Mouse (Mus musculus) granulocyte monocyte progenitor cell, adult 5-6 weeks (primary cell): ENCODE measurements at regions not wholly inside any gene's neighbourhood (a gene's known extent, or its start where the extent isn't known, plus 50 kb on each side); places are given as distances from the start of the nearest gene placed in this dataset.

Experiments used
- ATAC-seq: replicated peaks from 2 replicates; pipeline ENCODE4 v1.8.0; 2016; ENCODE audit warnings: mild to moderate bottlenecking, moderate TSS enrichment, inconsistent platforms; ENCODE audit not compliant: poor library complexity, severe bottlenecking

DNA sequence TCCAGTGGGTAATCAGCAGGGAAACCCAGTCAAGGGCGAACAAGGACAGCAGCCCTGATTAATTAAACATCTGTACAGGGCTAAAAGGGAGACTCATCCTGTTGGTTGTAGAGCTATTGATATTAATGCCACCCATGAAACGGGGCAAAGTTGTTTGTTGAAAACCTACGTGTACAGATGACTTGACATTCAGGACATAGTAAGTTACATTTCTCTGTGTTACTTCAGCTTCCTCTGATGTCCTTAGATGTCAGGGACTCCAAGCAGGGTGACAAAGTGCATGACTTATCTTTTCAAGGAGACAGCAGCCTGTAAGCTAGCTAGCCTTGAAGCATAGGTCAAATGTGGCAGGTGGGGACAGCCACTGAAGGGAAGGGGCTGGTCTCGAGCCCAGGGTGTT is 390.5 kb downstream of the Ccdc171 start:
- no peak for ATAC-seq

DNA sequence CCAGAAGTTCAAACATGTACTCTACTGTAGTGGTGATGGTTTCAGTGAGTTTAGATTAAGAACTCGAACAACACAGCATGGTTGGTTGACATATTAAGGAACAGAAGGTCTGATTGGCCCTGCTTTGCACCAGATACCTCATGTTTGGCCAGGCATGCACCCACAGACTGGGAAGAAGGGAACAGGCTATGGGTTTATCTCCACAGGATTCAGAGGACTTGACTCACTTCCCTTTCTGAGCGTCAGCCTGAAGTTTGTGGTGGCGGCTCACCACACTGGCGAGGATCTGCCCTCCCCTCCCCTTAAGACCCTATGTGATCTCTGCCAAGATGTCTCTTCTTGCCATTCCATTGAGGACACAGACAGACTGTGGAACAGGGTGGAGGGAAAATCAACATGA is 391.7 kb downstream of the Ccdc171 start:
- peak; percentile 97 for ATAC-seq

DNA sequence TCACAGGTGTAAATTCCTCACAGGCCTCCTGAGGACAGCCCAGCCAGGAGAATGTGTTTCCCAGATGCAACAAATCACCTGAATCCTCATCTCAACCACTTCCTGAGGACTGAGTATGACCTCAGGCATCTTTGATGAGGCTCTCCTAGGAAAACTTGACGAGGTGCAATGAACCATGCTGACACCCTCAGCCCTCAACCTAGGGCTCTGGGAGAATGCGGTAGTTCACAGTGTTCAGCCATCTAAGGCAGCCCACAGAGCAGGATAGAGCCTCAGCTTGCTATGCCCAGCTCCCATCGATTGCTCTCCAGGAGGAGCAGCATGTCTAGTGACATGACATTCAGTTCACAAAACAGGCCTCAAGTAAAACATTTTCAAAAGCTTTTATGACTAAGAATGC is 392.7 kb downstream of the Ccdc171 start:
- no peak for ATAC-seq

DNA sequence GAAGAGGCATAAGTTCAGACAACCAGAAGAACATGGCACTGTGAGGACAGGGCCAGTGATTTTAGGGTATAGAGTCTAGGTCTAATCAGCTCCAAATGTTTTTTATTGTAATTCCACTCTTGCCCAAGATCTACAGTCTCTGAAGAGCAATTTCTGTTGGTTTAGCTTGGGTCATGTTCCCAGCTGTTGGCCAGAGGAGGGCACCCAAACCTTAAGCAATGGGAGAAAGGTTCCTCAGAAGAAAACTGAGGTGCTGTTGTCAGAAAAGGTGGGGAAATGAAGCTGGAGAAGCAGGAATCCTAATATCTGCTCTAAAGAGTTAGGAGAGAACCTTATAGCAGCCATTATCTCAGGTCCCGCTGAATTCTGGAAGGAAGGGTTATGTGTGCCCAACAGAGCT is 393.7 kb downstream of the Ccdc171 start:
- no peak for ATAC-seq

DNA sequence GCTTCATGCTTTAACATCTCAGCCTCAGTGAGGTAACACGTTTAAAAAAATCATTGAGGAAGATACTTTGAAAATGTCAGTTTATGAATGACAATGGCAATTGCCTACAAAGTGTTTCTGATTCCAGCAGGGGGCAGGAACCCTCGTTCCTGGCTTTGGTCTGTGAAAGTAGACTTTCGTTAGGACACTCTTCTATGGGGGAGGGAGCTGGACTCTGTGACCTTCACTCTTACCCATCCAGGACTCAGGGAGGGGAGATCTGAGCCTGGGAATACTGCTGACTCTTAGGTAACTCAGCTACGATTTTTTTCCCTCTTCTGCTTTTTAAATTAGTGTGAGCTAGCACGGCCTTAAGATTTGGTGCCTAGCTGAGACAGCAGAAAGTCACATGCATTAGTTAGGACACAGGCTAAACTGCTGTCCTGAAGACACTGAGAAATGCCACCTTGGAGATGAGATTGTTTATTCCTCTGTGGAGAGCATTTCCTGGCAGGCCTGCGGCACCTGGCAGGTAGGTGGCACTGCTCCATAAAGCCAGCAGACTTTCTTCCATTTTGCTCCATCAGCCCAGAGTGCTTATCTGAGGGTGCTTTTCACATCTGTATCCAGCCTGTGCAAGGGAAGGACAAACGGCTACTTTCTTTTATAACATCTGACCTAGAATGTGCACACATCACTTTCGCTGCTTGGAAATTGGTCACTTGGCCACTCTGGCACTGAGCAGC is 399.9 kb downstream of the Ccdc171 start:
- ATAC-seq, result peak; percentile 27; the same call in 1 of the 2 replicates

DNA sequence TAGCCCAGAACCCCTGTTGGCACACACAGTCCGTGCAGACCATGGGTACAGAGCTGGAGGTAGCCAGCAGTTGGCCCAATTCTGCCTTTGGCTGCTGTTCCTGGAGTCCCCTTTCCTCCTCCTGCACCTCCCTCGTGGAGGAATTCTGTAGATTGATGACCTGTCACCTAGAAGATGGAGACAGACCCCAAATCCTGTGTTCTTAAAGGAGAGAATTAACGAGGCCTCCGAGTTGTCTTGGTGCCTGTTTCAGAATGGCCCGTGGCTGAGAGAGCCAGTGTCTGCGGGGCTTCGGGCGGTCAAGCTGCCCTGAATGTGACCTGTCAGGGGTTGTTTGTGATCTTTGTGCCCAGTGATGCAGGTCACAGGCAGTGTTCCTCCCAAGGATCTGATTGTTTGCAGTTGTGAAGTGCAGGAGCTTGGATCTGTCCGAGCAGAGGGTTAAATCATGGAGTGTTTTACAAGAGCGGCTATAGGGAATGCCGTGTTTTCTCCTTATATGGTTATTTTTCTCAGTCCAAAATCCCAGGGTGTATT is 400.9 kb downstream of the Ccdc171 start:
- no peak for ATAC-seq

DNA sequence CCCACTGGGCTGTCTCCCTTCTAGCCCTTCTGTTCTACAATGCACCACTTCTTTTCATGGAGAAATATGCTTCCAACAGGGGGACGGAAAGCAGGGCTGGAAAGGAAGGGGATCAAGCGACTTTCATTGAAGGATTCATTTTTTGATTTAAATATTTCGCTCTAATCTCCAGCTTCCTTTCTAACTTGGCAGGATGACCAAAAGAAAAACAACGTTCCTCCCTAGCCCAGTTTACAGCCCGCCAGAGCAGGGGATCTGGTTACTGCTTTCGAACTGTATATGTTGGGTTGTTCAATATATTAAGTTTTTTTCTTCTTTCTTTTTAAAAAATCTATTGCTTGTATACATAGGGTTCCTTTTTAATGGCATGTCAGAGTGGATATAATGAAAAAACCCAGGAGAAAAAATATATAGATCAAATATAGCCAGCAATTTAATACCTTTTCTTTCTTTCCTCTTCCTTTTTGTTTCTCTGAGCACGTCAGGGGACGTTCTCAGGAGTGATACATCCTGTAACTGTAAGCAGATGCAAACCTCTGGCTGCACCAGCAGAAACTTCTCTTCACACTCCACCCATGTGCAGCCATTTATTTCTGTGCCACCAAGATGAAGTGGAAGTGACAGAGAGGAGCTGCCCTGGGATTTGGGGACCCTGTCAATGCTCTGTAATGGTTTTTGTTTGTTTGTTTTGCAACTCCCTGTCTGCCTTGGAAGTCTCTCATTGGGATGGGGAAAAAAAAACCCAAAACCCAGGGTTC is 406.7 kb downstream of the Ccdc171 start:
- no peak for ATAC-seq

DNA sequence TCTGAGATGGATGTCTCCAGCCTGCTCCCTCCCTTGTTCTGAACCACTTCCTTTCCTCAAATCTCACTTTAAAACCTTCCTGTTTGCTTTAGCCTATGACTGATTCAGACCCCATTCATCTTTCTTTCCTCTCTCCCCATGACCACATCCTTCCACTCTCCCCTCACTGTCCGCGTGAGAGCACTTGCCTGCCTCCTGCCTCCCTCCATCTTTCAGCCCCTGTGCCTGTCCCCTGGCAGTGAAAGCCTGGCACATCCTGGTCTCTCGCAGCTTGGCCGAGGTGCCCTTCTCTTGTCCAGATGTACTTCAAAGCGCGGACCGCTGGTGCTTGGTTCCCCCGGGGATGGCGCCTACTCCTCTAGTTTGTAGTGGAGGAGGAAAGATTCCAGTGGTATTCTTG is 416.3 kb downstream of the Ccdc171 start:
- peak; percentile 50 for ATAC-seq

DNA sequence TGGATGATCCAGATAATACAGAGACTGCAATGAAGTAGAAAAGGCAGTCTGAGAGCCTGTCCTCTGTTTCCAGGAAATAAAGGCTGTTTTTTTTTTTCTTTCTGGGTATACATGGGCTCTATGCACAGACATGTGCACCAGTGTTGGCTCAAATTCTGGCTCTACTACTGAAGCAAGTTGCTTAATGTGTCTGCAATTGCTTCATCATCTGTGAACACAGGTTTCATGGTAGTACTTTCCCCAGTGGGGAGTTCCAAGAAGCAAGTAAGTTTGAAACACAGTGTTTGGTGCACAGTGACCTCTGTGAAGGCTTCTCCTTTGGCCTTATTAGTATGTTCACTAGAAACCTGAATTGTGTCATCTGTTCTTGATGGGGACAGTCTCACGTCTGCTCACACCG is 424.3 kb downstream of the Ccdc171 start:
- ATAC-seq, result no peak

DNA sequence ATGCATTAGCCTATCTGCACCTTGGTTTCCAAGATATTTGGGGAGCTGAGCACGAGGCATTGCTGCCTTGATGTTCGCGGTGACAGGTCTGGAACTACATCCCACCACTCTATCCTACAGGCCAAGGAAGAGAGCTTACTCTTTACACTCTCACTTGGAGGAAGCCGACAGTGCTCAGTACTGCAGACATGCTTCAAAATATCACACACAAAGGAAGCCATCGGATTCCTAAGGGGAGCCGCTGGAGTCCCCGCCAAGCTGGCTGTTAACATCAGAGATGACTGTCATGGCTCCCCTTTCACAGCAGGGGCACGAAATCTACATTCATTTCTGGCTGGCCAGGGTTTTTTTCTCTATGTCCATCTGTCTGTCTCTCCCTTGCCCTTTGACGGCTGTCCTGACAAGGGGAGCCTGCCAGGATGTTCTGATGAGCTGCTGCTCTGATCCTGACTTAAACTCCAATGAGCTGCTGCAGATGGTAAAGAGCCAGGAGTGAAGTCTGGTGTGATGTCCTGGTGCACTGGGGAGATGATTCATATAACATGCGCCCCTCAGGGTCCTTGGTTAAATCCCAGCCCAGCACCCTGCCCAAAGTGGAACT is 425.6 kb downstream of the Ccdc171 start:
- ATAC-seq, result no peak

DNA sequence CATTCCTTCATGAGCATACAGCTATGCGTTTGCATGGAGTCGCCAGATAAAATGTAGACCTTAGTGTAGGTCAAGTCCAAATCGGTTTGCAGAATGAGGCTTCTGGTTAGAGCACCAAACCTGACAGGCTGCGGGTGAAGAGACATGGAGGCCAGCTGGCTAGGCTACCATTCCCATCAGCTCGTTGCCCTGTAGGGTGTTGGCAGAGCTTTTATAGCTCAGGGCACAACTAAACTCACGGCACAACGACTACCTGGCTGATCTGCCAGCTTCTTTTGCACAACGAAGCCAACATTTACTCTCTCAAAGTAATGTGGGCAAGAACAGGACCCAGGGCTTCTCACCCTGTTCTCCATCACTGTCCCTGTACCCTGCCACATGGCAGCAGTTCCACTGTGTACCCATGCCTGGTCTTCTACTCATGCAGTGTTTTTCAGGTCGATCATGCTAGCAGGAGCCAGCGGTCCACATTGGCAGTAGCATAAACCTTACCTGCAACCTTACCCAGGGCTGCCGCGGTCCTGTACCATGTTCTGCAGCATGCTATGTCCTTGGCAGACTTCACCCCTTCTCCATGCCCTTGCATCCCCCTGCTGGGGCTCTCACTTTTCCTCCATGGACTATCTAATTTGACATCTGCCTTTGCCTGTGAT is 431.0 kb downstream of the Ccdc171 start:
- no peak for ATAC-seq

DNA sequence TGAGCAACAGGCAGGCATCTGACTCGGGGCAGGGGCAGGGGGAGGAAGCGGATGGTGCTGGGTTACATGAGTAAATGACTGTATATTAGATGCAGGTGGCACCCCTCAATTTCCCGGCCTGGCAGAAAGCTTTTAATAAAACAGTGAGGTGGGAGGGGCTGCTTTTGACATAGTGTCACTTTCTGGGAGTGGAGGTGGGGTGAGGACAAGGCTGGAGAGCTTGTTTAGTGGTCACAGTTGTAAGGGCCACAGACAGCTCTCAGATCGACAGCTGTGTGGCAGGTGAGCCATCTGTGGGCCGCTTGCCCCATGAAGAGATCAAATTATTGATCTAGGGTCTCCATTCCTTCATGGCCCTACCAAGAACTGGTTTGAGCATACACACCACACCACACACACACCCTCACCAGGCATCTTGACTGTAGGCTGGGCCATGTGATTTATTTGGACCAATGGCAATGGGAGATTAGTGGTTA is 431.9 kb downstream of the Ccdc171 start:
- ATAC-seq, result no peak

DNA sequence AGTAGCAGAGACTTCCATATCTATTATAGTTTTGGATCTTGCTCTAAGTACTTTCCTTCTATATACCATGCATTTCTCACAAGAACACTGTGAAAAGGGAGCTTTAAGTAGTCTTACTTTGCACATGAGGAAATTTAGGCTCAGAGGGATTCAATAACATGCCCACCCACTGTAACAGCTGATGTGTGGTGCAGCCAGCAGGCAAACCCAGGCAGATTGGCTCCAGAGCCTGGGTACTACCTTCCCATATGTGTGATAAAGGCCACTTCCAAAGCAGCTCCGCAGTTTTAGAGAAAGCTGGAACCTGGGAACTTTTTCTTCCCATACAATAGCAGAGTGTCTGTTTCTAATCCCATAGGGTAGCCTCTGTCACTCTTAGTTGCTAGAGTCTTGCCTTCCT is 441.6 kb downstream of the Ccdc171 start:
- ATAC-seq, result no peak

DNA sequence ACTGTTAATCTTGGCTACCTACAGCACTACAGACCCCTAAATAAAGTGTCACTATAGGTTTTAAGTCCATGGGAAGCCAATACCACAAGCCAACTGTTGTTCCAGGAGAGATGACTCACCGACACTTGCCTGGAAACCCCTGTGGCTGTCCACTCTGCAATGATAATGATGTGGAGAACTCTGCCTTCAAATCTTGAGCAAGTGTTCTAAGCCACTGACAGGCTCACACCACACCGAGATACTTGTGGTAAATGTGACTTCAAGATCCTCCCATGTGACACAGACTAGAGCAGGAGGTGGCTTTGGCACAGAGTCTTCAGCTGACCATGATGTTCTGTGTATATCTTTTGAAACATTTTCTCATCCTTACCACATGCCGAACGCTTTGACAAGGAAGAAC is 447.8 kb downstream of the Ccdc171 start:
- peak; percentile 58 for ATAC-seq

DNA sequence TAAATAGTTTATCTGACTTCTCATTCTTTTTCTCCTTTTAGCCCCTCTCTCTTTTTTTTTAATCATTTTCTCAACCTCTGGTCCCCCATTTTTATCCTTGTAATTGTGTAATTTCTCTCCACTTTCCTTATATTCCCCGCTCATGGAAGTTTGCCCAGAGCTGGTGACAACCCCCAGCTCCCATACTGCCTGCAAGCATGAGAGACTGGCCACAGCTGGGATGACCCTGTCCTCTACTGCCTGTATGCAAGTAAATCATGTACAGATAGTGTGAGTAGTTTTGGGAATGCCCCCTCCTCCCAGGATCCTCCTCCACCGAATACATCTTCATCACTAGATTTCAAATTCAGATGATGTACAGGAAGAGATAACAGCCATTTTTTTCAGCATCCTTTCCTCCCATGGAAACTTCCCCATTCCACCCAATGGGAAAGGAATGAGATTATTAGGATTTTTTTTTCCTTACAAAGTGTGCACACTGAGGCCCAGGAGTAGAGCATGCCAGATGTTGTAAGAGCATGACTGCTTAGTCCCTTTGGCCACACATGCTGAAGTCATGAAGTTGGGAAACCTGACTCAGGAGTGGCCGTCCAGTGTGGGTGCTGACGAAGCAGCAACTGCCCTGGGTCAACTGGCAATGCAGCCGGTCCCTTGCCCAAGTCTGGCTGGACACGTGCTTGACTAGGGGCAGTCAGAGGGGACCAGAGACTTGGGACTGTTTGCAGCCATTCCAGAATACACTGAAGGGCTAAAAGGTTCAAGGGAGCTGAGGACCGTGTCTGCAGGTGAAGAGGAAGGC is 449.1 kb downstream of the Ccdc171 start:
- peak; percentile 33 for ATAC-seq

DNA sequence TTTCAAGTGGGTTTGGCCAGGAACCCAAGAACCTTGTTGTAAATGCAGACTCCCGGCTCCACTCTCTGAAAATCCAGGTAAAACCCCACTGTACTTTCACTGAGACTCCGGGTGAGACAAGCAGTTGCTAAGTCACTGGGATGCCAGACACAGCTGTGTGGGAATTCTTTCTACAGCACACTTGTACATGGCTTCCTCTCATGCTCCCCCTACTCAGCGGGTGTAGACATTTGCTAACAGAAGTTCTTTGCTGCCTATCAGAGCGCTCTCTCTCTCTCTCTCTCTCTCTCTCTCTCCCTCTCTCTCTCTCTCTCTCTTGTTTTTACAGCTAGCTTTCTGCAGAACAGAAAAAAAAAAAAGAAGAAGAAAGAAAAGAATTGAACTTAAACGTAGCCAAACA is 450.2 kb downstream of the Ccdc171 start:
- no peak for ATAC-seq

DNA sequence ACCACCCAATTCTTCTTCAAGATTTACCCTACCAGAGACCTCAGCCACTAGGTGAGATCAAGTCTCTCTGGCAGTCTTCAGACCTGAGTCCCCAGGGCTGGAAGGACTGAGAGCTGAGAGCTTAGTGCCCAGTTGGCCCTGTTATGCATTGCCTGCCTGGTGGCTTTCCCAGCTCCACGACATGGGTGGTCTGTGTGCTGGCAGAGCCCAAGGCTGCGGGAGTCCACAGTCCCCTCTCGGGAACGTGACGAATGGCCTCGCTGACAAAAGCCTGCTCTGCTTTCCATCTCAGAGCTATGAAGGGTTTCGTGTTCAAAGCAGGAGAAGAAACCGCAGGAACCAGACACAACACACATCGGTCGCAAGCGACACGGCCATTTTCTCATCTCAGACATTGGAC is 450.7 kb downstream of the Ccdc171 start:
- no peak for ATAC-seq

DNA sequence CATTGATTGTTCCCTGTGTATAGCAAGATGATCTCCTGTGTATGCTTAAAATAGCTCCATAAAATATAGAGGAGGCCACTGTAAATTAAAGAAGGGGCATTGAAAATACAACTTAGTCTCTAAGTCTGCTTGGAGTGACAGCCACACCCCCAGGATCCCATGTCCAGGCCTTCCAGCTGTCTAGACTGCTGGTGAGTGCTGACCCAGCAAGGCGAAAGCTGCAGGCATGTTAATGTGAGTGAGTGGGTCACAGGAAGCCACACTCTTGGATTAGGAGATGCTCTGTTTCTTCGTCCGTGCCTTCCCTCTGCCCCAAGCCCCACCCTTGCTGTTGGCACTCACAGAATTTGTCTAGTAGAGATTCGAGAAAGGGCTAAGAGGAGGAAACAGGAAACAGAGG is 453.7 kb downstream of the Ccdc171 start:
- ATAC-seq, result no peak

DNA sequence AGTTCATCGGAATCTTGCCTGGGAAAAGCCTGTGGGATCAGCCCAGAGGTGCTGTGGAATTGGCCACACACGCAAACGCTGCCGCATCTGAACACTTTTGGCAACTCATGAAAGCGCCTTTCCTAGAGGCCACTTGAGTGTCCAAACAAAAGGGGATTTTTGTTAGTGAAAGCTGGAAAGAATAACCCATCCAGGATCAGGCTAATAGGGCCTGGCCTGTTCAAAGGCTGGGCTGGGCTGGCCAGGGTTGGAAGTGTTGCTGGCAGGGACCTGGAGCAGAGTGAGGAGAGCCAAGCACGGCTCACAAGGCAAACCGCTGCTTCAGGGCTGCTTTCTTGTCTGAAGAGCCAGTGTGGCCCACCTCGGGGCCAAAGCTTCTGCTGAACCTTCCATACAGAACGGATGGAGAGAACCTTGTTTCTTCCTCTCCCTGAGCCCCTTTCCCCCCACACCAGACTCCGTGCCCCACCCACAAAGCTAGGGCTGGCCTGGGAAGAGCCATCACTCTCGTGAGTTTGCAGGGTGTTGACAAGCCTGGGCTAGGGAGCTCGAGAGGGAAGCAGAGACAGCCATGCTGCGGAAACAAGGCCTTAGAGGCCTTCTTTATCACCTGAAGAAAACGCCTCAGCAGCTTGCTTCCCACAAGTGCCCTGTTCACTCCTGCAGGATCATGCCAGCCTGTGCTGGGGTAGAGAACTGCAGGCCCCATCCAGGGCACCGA is 459.5 kb downstream of the Ccdc171 start:
- no peak for ATAC-seq
